Mouse (Mus musculus) adrenal gland (tissue): ENCODE measurements around the gene Abo.
"Not testable (repeated sequence)": the region's sequence is repeated elsewhere in the genome, so short reads cannot be mapped to it uniquely, and the experiment has no call there.

Source experiments
- intact Hi-C: fragments of 180-260 bp; cut with DNase I; formaldehyde crosslinking; loops from one replicate; pipeline ENCODE4 v1.15.1; 2025
- long read RNA-seq, 2 experiments: library from polyadenylated mRNA; unstranded; transcript quantifications; one replicate each; pipeline ENCODE4 v2.0.0; 2020; ENCODE audit warnings: borderline replicate concordance in 1 of 2; ENCODE audit not compliant: insufficient replicate concordance in 1 of 2

Gene Abo
- long read RNA-seq, experiment 1, result 0 reads
- long read RNA-seq, experiment 2, result 0 reads

- intact Hi-C loops, result no loop called here
Measured at GRCm38 (mm10) chr2:26864879-26865278, at the start of gene Abo. Abo (minus strand) TSS chr2:26864979.

DNA sequence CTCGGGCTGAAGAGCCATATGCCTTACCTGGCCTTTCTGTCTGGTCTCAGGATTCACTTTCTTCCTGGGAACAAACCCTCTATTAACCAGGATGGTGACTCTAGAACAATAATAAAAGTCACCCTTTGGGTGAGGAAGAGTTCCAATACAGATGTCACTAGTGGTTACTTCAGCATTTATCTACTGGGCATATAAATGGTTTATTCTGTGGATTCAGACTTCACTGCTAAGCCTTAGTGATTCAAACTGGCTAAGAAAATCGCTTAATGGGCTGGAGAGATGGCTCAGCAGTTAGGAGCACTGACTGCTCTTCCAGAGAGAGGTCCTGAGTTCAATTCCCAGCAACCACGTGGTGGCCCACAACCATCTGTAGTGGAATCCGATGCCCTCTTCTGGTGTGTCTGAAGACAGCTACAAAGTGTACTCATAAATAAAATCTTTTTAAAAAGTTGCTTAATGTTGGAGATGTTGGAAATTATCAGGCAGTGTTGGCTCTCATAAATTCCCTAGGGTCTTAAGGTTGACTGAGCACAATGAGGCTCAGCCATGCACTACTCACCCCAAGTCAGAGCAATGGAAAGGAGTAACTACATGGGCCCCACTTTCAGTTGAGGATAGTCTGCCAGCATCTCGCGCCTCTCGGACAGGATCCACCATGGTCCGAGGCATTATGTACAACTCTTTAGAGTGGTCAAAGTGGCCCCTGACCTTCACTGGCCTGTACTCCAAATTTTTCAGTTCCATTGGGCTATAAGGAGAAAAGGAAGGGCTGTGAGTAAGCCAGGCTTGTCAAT is 49.6 kb upstream of the Abo start:
- intact Hi-C loops, result no loop called here

DNA sequence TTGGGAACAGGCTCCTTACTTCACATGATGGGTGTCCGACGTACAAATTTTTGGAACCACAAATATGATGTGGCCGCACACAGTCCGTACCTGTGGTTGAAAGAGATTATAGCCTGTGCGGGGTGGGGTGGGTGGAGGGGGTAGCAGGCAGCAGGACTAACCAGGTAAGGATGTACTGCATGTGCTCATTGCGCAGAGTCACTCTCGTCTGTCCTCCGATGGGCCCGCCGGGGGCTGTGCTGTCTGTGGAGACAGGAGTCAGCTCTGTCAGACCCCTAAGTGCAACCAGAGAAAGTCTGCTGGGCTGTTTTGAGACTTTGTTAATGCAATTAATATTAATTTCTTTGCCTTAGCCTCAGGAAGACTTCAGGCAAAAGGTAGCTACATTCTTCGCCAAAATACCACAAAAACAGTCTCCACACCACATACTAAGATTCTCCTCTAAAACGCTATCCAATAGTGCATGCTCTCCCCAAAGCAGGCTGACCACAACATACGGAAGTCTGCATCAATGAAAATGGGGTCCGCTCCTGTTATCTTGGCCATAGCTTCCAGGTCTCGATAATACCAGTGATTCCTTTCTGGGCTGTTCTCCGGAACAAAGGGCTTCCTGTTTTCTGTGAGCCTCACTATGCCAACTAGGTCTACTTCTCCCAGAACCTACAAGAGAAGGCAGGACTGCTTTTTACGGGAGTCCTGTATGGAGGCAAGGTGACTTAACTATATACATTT is 48.8 kb upstream of the Abo start:
- intact Hi-C loops, result no loop called here

DNA sequence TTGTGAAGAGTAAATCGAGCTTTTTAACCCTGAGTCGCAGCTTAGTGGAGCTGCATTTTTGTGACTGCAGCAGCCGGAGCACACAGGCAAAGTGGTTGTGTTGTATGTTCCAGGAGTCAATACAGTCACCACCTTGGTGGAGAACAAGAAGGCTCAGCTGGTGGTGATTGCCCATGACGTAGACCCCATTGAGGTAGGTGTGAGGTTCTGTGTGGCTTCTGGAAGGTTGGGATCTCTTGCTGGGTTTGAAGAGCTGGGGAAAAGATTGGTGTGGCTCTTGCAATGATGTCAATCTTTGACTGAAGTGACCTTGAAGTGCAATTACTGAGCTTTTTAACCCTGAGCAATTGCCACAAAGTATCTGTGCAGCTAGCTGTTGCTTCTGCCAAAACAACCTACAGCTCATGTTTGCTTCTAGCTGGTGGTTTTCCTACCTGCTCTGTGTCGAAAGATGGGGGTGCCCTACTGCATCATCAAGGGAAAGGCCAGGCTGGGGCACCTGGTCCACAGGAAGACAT is 47.5 kb upstream of the Abo start:
- intact Hi-C loops, result no loop called here

DNA sequence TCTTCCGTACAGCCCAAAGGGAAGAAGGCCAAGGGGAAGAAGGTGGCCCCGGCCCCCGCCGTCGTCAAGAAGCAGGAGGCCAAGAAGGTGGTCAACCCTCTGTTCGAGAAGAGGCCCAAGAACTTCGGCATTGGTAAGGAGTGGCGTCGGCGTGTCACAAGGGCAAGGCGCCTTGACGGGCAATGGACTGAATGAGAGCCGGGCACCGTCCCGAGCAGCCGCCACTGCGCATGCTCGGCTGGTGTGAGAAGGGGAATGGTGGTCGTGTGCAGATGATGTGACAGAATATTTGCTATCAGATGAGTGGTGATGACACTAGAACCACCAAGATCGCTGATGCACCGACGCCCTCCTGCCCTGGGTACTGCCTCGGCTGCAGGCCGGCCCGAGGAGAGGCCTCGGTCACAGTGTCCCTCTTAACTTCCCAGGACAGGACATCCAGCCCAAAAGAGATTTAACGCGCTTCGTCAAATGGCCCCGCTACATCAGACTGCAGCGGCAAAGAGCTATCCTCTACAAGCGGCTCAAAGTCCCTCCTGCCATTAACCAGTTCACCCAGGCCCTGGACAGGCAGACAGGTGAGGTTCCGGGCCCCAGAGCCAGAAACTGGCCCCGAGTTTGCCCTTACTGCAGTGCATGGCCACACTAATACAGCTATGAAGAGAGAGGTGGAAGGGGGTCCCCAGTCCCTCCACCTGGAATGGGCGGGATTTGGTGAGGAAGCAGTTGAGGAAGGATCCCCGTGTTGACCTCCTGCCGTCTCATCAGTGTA is 46.4 kb upstream of the Abo start:
- intact Hi-C loops, result no loop called here

DNA sequence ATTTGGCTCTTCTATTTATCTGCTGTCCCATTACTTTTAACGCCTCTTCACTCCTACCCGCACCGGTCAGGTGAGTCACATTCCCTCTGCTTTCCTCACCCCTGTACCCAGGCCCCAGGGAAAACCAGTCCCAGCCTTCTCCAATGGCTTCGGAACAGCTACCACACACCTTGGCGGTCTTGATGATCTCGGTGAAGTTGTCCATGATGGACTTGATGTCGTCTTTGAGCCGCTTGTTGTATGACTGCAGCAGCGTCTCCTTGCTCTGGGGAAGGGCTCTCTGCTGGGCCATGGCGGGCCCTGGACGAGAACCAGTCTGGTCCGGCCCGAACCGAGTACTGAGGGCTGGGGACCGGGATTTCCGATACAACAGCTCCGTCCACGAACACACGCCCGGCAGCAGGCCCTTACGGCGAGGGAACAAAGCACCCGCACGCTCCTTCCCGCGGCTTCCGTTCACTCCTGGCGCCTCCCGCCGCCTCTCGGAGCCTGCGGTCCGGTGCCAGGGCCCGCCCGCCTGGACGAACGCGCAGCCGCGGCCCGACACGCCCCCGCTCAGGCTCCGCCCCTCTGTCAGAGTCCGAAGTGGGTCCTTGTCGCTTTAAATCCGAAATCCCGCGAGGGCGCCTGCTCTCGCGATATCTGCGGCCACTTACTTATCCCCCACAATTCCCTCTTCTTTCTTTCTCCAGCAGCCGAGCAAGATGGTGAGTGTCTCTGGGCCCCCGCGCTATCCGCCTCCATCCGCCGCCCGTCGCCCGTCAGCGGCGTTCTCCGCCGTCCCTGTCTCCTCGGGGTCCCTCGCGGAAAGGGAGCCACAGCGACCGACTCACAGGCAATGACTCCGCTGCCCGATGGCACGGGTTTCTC is 45.6 kb upstream of the Abo start, which contains the start of the genes Med22 and Rpl7a:
Med22 (minus strand) TSS at position 554 of the 870 bp plus-strand sequence.
Rpl7a (plus strand) TSS at position 641 of the 870 bp plus-strand sequence.
- intact Hi-C loops, result no loop called here

GRCm38 (mm10) chr2:26909387-26909784 is 44.6 kb upstream of the Abo start:
- intact Hi-C loops, result loop anchor here (5.0 kb wide), 1 partner anchor 53 kb away; the partner anchor contains the start of gene Rexo4

- intact Hi-C loops, result loop anchor here (5.0 kb wide), 1 partner anchor 53 kb away; the partner anchor contains the start of gene Rexo4
Measured at GRCm38 (mm10) chr2:26908710-26909386, 44.1 kb upstream of the Abo start.

DNA sequence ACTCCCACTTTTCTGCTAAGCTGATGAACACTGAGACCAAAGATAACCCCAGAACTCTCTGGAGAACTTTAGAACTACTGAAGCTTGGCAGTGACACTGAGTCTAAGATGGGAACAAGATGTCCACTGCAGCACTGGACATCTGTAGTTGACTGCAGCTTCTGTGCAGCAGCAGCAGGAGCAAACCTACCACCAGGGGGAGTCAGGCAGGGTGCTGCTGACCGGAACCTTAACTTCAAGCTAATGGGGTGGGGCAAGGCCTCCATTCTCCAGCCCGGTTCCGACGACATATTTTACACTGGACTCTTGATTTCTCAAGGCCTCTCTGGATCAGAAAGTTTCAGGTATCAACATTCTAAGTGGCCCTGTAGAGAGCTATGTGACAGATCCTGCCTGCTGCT is 42.3 kb upstream of the Abo start:
- intact Hi-C loops, result loop anchor here (5.0 kb wide), 1 partner anchor 55 kb away; the partner anchor contains the start of gene Rexo4

DNA sequence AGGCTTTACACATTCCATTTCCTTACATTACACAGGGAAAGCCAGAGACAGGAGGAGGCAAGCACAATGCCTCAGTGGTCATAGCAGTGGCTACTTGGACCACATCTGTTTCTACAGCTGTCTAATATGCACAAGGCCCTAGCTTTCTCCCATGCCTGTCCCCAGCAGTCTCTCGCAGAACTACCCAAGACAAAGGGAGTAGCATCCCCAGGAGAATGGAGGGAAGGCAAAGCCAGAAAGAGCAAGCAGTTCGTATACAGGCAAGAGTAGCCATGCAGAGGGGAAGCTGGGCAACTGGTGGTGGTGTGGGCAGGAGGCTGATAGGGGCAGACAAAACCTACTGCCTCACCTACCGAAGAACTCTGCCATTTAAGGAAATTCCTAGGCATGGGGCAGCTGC is 41.7 kb upstream of the Abo start:
- intact Hi-C loops, result loop anchor here (5.0 kb wide), 1 partner anchor 56 kb away; the partner anchor contains the start of gene Rexo4

DNA sequence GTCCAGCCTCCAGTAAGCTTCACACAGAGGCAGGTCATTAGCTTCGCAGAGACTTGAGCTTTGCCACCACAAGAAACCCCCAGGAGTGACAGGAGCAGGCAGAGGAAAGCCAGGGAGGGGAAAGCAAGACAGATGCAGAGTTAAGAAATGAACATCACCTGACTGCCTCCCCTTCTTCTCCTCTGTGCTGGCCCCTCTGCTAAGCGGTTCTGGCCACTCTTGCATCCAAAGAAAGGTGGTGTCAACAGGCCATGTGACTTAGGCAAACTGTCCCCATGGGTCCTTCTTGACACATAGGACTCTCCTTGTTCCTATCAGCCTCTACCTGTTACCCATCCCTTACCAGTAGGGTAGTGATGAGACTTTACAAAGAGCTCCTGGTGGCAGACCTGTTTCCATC is 41.2 kb upstream of the Abo start:
- intact Hi-C loops, result loop anchor here (5.0 kb wide), 1 partner anchor 56 kb away; the partner anchor contains the start of gene Rexo4

- intact Hi-C loops, result no loop called here
Measured at GRCm38 (mm10) chr2:26903311-26903710, 38.5 kb upstream of the Abo start.

DNA sequence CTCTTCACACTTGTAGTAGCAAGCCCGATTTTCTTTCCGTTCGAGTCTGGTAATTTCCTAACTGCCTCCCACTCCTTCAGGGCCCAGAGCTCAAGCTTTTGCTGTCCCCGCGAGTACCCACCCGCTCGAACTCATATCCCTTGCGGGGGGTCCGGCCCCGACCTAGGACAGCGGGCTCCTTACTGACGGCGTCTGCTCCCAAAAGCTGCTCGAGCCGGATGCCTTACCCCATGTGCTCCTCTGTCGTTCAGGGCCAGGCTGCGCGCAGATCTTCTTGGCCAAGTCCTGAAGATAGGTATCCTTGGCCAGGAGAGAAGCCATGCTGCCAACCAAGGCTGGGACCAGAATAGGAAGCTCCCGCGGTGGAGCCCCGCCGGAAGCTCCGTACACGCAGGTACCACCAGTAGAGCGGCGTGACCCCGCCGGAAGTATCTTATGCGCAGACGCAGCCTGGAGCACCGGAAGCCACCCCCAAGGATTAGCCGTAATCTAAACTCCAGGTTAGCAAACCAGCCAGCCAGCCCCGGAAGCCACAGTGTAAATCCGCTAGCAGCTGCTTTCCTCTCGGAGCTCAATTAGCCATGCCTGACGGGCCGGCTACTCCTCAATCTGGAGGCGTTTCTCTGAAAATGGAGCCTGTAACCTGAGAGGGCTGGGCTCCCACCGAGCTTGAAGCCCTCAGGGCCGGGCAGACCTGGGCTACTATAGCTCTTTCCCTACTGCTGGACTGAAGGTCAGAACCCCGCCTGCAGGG is 37.9 kb upstream of the Abo start, which contains the start of gene Surf6:
Surf6 (minus strand) TSS at position 413 of the 754 bp plus-strand sequence.
- intact Hi-C loops, result no loop called here

DNA sequence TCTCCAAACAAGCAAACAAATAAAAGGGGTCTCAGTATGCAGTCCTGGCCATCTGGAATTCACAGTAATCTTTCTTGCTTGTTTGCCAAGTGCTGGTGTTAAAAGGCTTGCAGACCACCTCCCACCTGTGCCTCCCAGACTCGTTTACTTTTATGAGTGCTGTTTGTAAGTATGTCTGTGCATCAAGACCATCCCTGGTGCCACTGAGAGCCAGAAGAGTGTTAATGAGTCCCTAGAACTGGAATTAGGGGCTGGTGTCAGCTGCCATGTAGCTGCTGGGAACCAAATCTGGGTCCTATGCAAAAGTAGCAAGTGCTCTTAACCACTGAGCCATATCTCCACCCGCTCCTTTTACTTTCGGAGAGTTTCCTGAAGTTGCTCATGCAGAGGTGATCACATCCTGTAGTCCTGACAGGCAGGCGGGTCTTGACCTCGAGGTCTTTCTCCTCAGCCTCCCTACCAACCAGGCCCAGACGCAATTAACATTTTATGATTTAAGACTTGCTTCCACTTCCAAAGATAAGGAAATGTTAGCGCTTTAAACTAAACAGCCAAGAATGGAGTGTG is 37.1 kb upstream of the Abo start:
- intact Hi-C loops, result no loop called here

GRCm38 (mm10) chr2:26900731-26901130 is 36.0 kb upstream of the Abo start:
- intact Hi-C loops, result no loop called here

GRCm38 (mm10) chr2:26895898-26896297 is 31.1 kb upstream of the Abo start:
- intact Hi-C loops, result no loop called here

DNA sequence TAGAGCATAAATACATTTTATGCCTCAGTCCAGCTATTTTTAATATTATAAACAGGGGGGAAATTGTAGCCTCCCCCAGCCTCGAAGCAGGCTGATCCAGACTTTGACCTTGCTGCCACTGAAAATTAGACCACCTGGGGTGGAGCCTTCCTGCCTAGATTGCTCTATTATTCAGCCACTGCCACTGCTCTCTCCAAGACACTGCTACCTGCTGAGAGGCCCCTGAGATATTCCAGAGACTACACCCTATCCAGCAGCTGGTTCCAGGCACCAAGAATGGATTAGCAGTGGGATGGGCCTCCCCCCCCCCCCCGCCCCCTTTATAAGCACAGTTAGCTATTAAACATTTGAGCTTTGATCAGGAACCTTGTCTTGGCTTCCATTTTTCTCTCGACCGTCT is 21.4 kb upstream of the Abo start:
- intact Hi-C loops, result not testable (repeated sequence)

- intact Hi-C loops, result not testable (repeated sequence)
Measured at GRCm38 (mm10) chr2:26885541-26885940, 20.8 kb upstream of the Abo start.
